Mouse (Mus musculus) neutrophil, adult 65 days (primary cell): ENCODE results near the gene Tas2r121. TPM values are rescaled to one million over a fixed set of nuclear protein-coding genes. Genes with fewer than 3 reads are reported as not detected.

Experiments used
- total RNA-seq: library from RNA; stranded (reverse); gene quantifications from 2 replicates; pipeline ENCODE4 v1.2.4, GENCODE M21; 2023

Tas2r121 gene
- total RNA-seq = not detected in 2 replicates

GRCm38 (mm10) chr6:132700907-132701306 lies at the start of gene Tas2r121:
TSS of gene Tas2r121 (minus strand) at chr6:132701007.

GRCm38 (mm10) chr6:132737935-132738334 lies 37.1 kb upstream of the Tas2r121 start, which contains the start of gene Tas2r115:
TSS of gene Tas2r115 (minus strand) at chr6:132738035.

GRCm38 (mm10) chr6:132711828-132712227 lies 11.0 kb upstream of the Tas2r121 start, which contains the start of gene Tas2r122:
TSS of gene Tas2r122 (minus strand) at chr6:132711928.

GRCm38 (mm10) chr6:132656653-132657052 lies 44.2 kb downstream of the Tas2r121 start, which contains the start of gene Tas2r120:
TSS of gene Tas2r120 (plus strand) at chr6:132656953.

GRCm38 (mm10) chr6:132651426-132651825 lies 49.4 kb downstream of the Tas2r121 start, which contains the start of gene A630073D07Rik:
TSS of gene A630073D07Rik (minus strand) at chr6:132651526.

Other genes with a start within 250 kb of the Tas2r121 start
- not detected in 2 replicates for gene Prh1, start 131.2 kb downstream of the Tas2r121 start, total RNA-seq
- not detected in 2 replicates for gene Prp2, start 105.1 kb downstream of the Tas2r121 start, total RNA-seq
- not detected in 2 replicates for gene A630073D07Rik, start 49.5 kb downstream of the Tas2r121 start, total RNA-seq
- not detected in 2 replicates for gene Tas2r120, start 44.1 kb downstream of the Tas2r121 start, total RNA-seq
- not detected in 2 replicates for gene Tas2r122, start 10.9 kb upstream of the Tas2r121 start, total RNA-seq
- gene Tas2r115, start 37.0 kb upstream of the Tas2r121 start, total RNA-seq = not detected in 2 replicates
- gene Tas2r124, start 53.7 kb upstream of the Tas2r121 start, total RNA-seq = not detected in 2 replicates
- not detected in 2 replicates for gene Tas2r102, start 61.1 kb upstream of the Tas2r121 start, total RNA-seq
- not detected in 2 replicates for gene Tas2r136, start 77.2 kb upstream of the Tas2r121 start, total RNA-seq
- gene Tas2r117, start 101.8 kb upstream of the Tas2r121 start, total RNA-seq = not detected in 2 replicates
- gene Tas2r123, start 146.1 kb upstream of the Tas2r121 start, total RNA-seq = not detected in 2 replicates
- not detected in 2 replicates for gene Tas2r116, start 154.4 kb upstream of the Tas2r121 start, total RNA-seq
- not detected in 2 replicates for gene Tas2r110, start 167.0 kb upstream of the Tas2r121 start, total RNA-seq
- not detected in 2 replicates for gene Tas2r113, start 192.0 kb upstream of the Tas2r121 start, total RNA-seq
- not detected in 2 replicates for gene Tas2r125, start 208.6 kb upstream of the Tas2r121 start, total RNA-seq